Comparison of ENCODE assay signal across 10 mouse cellular contexts in the genomic region with DNA sequence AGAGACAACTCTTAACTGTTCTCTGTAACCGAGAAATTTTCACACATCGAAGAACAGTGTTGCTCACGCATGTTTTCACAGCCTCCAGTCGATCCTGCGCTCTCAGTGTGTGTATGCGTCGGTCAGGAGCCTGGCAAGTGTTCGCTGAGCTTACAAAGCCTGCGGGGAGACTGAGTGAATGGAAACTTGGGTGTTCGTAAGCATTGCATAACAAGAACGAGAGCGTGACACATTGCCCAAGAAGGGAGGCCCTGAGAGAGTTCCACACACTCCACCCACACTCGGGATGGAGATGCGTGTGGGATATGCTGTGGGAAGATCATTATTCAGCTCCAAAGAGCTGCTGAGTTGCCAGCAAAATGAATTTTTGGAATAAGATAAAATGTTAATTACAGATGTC. TPM values are rescaled to one million over a fixed set of nuclear protein-coding genes. Genes with fewer than 3 reads are reported as not detected.
DNase-seq lines count a peak whose midpoint lies in the region; ATAC-seq and TF ChIP-seq lines count a peak whose summit lies in the region.
"Had no signal": no experiment of that assay in that cellular context is flagged by ENCODE, and none has a peak within 500 bp of the region (broad histone marks: within the 10 kb centered on the region; RNA-seq: fewer than 3 reads in every experiment).

No protein-coding gene starts in this region.

- DNase-seq in heart, postnatal 25 days (ENCODE audit: low spot score) = peak; percentile 21
- no peak for DNase-seq in heart, postnatal 14 days
- DNase-seq in brain, adult 2 months (ENCODE audit: low read depth, low spot score) = peak; percentile 89
- peak; percentile 49 to 72 for DNase-seq in layer of hippocampus, adult 2 months (ENCODE audit: low spot score in 2 of 2)
- DNase-seq in lung, postnatal 14 days = peak; percentile 24
- no peak for DNase-seq in kidney, postnatal 25 days
- no peak for DNase-seq in thymus, postnatal 4 days

- TF ChIP-seq CTCF in layer of hippocampus, adult 2 months (conservative IDR thresholded peaks at IDR 0.05) = no peak

- peak overlapping the region; percentile 48 for H3K27ac ChIP-seq in layer of hippocampus, adult 2 months
- H3K27ac ChIP-seq: intestine, embryonic 15.5 days had no signal

- no peak overlapping the region for H3K4me3 ChIP-seq in layer of hippocampus, adult 2 months
- H3K4me3 ChIP-seq: intestine, embryonic 15.5 days had no signal

- intact Hi-C loops in heart, postnatal 25 days (cut with DNase I) = no loop called here
- intact Hi-C loops in heart, postnatal 14 days (cut with DNase I) = no loop called here

- ATAC-seq in monocyte, adult 5-6 weeks (replicated peaks; ENCODE audit: insufficient number of reproducible peaks, low FRiP score, low TSS enrichment, poor library complexity, severe bottlenecking) = no peak
- ATAC-seq: intestine, embryonic 15.5 days; midbrain, embryonic 16.5 days had no signal

RNA-seq across cellular contexts. Expression of a gene that starts 31.7 kb away (rescaled TPM):
- total RNA-seq in heart, postnatal 25 days (2021) = under 1 TPM; 0.36 to 0.42 TPM
- total RNA-seq in heart, postnatal 14 days (2021) = 1 to 10 TPM; 1.1 to 1.7 TPM
- total RNA-seq in layer of hippocampus, adult 2 months (2021) = 1 to 10 TPM in 1 of 2 experiments, under 1 TPM in 1; 0.71 to 1.1 TPM
- total RNA-seq in monocyte, adult 5-6 weeks (2017) = 1.2 to 3.4 TPM in 2 of 3 replicates, not detected in the other

Comparison
In these comparisons a context has a peak if more than half of its experiments do, and no peak if none do; other contexts are left out.
1. DNase-seq: peak in heart, postnatal 25 days (single experiment), brain, adult 2 months (single experiment), layer of hippocampus, adult 2 months (2 of 2) and lung, postnatal 14 days (single experiment); none in heart, postnatal 14 days (0 of 2), kidney, postnatal 25 days (0 of 2) and thymus, postnatal 4 days (single experiment).